Mouse (Mus musculus) MEL (cell line): Measurements from ENCODE around the gene AA467197. TPM values are rescaled to one million over a fixed set of nuclear protein-coding genes. Genes with fewer than 3 reads are reported as not detected.

Experiments used
- DNase-seq: peaks from one replicate; pipeline ENCODE4 v3.0.0; 2011; ENCODE audit warnings: low read depth, low spot score
- H3K27ac ChIP-seq: 2 replicates; pipeline ENCODE4 v1.5.1; 2012; ENCODE audit warnings: low read depth, mild to moderate bottlenecking, control low read depth, low read length, moderate library complexity; ENCODE audit not compliant: control insufficient read depth
- H3K27me3 ChIP-seq, 2 experiments: fragments of 150-350 bp in 1 of 2; sonication (generic) in 1 of 2; 2 replicates each; pipeline ENCODE4 v1.6.1; 2012; ENCODE audit warnings: low read length in 2 of 2, mild to moderate bottlenecking in 2 of 2, improper control_type of control experiment in 1 of 2, moderate library complexity in 1 of 2; ENCODE audit not compliant: insufficient read depth in 2 of 2, control insufficient read depth in 1 of 2
- H3K36me3 ChIP-seq, 2 experiments: 2 replicates each; pipeline ENCODE4 v1.6.1; 2012 to 2014; ENCODE audit warnings: low read length in 2 of 2, improper control_type of control experiment in 1 of 2, inconsistent platforms in 1 of 2, mild to moderate bottlenecking in 1 of 2; ENCODE audit not compliant: insufficient read depth in 2 of 2, control insufficient read depth in 1 of 2
- H3K4me1 ChIP-seq, 2 experiments: fragments of 150-350 bp in 1 of 2; sonication (generic) in 1 of 2; 2 replicates each; pipeline ENCODE4 v1.6.1; 2012; ENCODE audit warnings: low read length in 2 of 2, improper control_type of control experiment in 1 of 2, mild to moderate bottlenecking in 1 of 2; ENCODE audit not compliant: insufficient read depth in 2 of 2, control insufficient read depth in 1 of 2
- H3K4me3 ChIP-seq, 2 experiments: fragments of 150-350 bp in 1 of 2; sonication (generic) in 1 of 2; 2 replicates each; pipeline ENCODE4 v1.5.1; 2012; ENCODE audit warnings: low read depth in 2 of 2, low read length in 2 of 2, mild to moderate bottlenecking in 2 of 2, moderate library complexity in 2 of 2, control low read depth in 1 of 2, improper control_type of control experiment in 1 of 2; ENCODE audit not compliant: control insufficient read depth in 1 of 2, insufficient read depth in 1 of 2
- H3K79me2 ChIP-seq: 2 replicates; pipeline ENCODE4 v1.6.1; 2012; ENCODE audit warnings: mild to moderate bottlenecking, low read length, moderate library complexity; ENCODE audit not compliant: control insufficient read depth, poor library complexity, insufficient read depth
- H3K9ac ChIP-seq: 2 replicates; pipeline ENCODE4 v1.6.1; 2012; ENCODE audit warnings: low read depth, mild to moderate bottlenecking, control low read depth, low read length, moderate library complexity; ENCODE audit not compliant: control insufficient read depth, poor library complexity, severe bottlenecking
- H3K9me3 ChIP-seq: fragments of 150-350 bp; sonication (generic); replicated peaks from 2 replicates; pipeline ENCODE4 v1.6.1; 2012; ENCODE audit warnings: mild to moderate bottlenecking, low read length, improper control_type of control experiment, moderate library complexity; ENCODE audit not compliant: insufficient read depth
- BHLHE40 ChIP-seq: IDR thresholded peaks from 2 replicates; pipeline ENCODE4 v1.6.1; 2012; ENCODE audit warnings: low read depth, mild to moderate bottlenecking, inconsistent platforms, low read length, improper control_type of control experiment, borderline replicate concordance
- CHD1 ChIP-seq: IDR thresholded peaks from 2 replicates; pipeline ENCODE4 v1.6.1; 2012; ENCODE audit warnings: low read depth, mild to moderate bottlenecking, inconsistent platforms, low read length, improper control_type of control experiment
- CTCF ChIP-seq, 3 experiments: IDR thresholded peaks in 2 of 3; conservative IDR thresholded peaks in 1 of 3; 2 replicates each; pipeline ENCODE4 v1.5.1; 2011 to 2012; ENCODE audit warnings: low read length in 3 of 3, low read depth in 2 of 3, mild to moderate bottlenecking in 2 of 3, improper control_type of control experiment in 1 of 3, inconsistent platforms in 1 of 3, mixed read lengths in 1 of 3, moderate library complexity in 1 of 3; ENCODE audit not compliant: control insufficient read depth in 1 of 3, insufficient read depth in 1 of 3, poor library complexity in 1 of 3, severe bottlenecking in 1 of 3
- E2F4 ChIP-seq: IDR thresholded peaks from 2 replicates; pipeline ENCODE4 v1.6.1; 2011; ENCODE audit warnings: low read depth, low read length, improper control_type of control experiment, borderline replicate concordance
- ETS1 ChIP-seq: IDR thresholded peaks from 2 replicates; pipeline ENCODE4 v1.6.1; 2012; ENCODE audit warnings: low read depth, mild to moderate bottlenecking, inconsistent platforms, low read length, improper control_type of control experiment, moderate library complexity
- GABPA ChIP-seq: IDR thresholded peaks from 2 replicates; pipeline ENCODE4 v1.6.1; 2012; ENCODE audit warnings: low read depth, mild to moderate bottlenecking, inconsistent platforms, low read length, improper control_type of control experiment, moderate library complexity
- HCFC1 ChIP-seq: IDR thresholded peaks from 2 replicates; pipeline ENCODE4 v1.6.1; 2012; ENCODE audit warnings: low read depth, mild to moderate bottlenecking, inconsistent platforms, low read length, improper control_type of control experiment, moderate library complexity
- JUND ChIP-seq: IDR thresholded peaks from 2 replicates; pipeline ENCODE4 v1.6.1; 2011; ENCODE audit warnings: low read depth, mild to moderate bottlenecking, improper control_type of control experiment, low read length
- KAT2A ChIP-seq: conservative IDR thresholded peaks from 2 replicates; pipeline ENCODE4 v1.6.1; 2012; ENCODE audit warnings: low read depth, low read length, improper control_type of control experiment, inconsistent platforms
- MAFK ChIP-seq: IDR thresholded peaks from 2 replicates; pipeline ENCODE4 v1.6.1; 2011; ENCODE audit warnings: low read depth, mild to moderate bottlenecking, low read length, improper control_type of control experiment, borderline replicate concordance
- MAZ ChIP-seq: IDR thresholded peaks from 2 replicates; pipeline ENCODE4 v1.6.1; 2012; ENCODE audit warnings: low read depth, mild to moderate bottlenecking, inconsistent platforms, low read length, improper control_type of control experiment
- MYB ChIP-seq: IDR thresholded peaks from 2 replicates; pipeline ENCODE4 v1.6.1; 2011; ENCODE audit warnings: mild to moderate bottlenecking, low read depth, low read length, improper control_type of control experiment
- NELFE ChIP-seq: IDR thresholded peaks from 2 replicates; pipeline ENCODE4 v1.6.1; 2011; ENCODE audit warnings: low read depth, low read length, improper control_type of control experiment
- POLR2A ChIP-seq, 2 experiments: IDR thresholded peaks; 2 replicates each; pipeline ENCODE4 v1.6.1; 2011 to 2012; ENCODE audit warnings: low read length in 2 of 2, mild to moderate bottlenecking in 2 of 2, control low read depth in 1 of 2, improper control_type of control experiment in 1 of 2, low read depth in 1 of 2, moderate library complexity in 1 of 2; ENCODE audit not compliant: control insufficient read depth in 1 of 2, insufficient read depth in 1 of 2, poor library complexity in 1 of 2
- POLR2AphosphoS2 ChIP-seq: IDR thresholded peaks from 2 replicates; pipeline ENCODE4 v1.6.1; 2011; ENCODE audit warnings: low read length, improper control_type of control experiment
- RCOR1 ChIP-seq: IDR thresholded peaks from 2 replicates; pipeline ENCODE4 v1.6.1; 2012; ENCODE audit warnings: low read depth, mild to moderate bottlenecking, inconsistent platforms, low read length, improper control_type of control experiment
- SIN3A ChIP-seq: IDR thresholded peaks from 2 replicates; pipeline ENCODE4 v1.6.1; 2012; ENCODE audit warnings: low read length, improper control_type of control experiment, inconsistent platforms
- SMC3 ChIP-seq: IDR thresholded peaks from 2 replicates; pipeline ENCODE4 v1.6.1; 2011; ENCODE audit warnings: low read depth, low read length, improper control_type of control experiment
- TAL1 ChIP-seq: IDR thresholded peaks from 2 replicates; pipeline ENCODE4 v1.6.1; 2012; ENCODE audit warnings: mild to moderate bottlenecking, inconsistent platforms, low read length, moderate library complexity, mixed read lengths
- TBP ChIP-seq: IDR thresholded peaks from 2 replicates; pipeline ENCODE4 v1.8.0; 2011; ENCODE audit warnings: low read depth, low read length, improper control_type of control experiment
- ZKSCAN1 ChIP-seq: IDR thresholded peaks from 2 replicates; pipeline ENCODE4 v1.6.1; 2012; ENCODE audit warnings: low read depth, mild to moderate bottlenecking, inconsistent platforms, low read length, improper control_type of control experiment, moderate library complexity
- ZMIZ1 ChIP-seq: IDR thresholded peaks from 2 replicates; pipeline ENCODE4 v1.6.1; 2012; ENCODE audit warnings: low read depth, mild to moderate bottlenecking, inconsistent platforms, low read length, improper control_type of control experiment, moderate library complexity
- polyA plus RNA-seq, 2 experiments: library from polyadenylated mRNA; stranded (reverse) in 1 of 2; unstranded in 1 of 2; fragments of >175 nt in 1 of 2; fragments of >200 nt in 1 of 2; gene quantifications; 2 replicates each; pipeline versions ENCODE4 v1.2.1 to v1.2.4; 2012; ENCODE audit warnings: low replicate concordance in 2 of 2, low read depth in 1 of 2; ENCODE audit not compliant: insufficient read length in 2 of 2, insufficient read depth in 1 of 2, missing spikeins in 1 of 2
- total RNA-seq: library from RNA; depleted of rRNA; stranded (reverse); fragments of 300-350 nt; gene quantifications from 2 replicates; pipeline ENCODE4 v1.2.3, GENCODE M21; 2012; rRNA removed

The AA467197 gene
- total RNA-seq: not detected in 2 replicates
- polyA plus RNA-seq: not detected

- TF ChIP-seq MAZ (no peak), RCOR1 (no peak), GABPA (no peak), E2F4 (no peak), ETS1 (no peak), CTCF (IDR thresholded peaks at IDR 0.05 in 2 of 3, conservative IDR thresholded peaks at IDR 0.05 in 1 of 3; ENCODE audit: control insufficient read depth in 1 of 3, insufficient read depth in 1 of 3, low read depth in 2 of 3, low read length in 3 of 3, poor library complexity in 1 of 3, severe bottlenecking in 1 of 3) (no peak), SIN3A (no peak), TBP (no peak), HCFC1 (no peak), NELFE (no peak), CHD1 (no peak), JUND (no peak), KAT2A (no peak), POLR2AphosphoS2 (no peak), MYB (no peak), SMC3 (no peak), MAFK (no peak), TAL1 (no peak), BHLHE40 (no peak), POLR2A (IDR thresholded peaks at IDR 0.05; ENCODE audit: control insufficient read depth in 1 of 2, insufficient read depth in 1 of 2, low read depth in 1 of 2, low read length in 2 of 2, poor library complexity in 1 of 2) (no peak)
- Histone ChIP-seq H3K4me3 (no peak within 1 kb of the TSS), H3K4me1 (peaks cover 2 to 4% of the 10 kb centered on the region in 2 experiments; a peak in 2 of 4 replicates), H3K9ac (no peak within 1 kb of the TSS), H3K9me3 (no peaks in the 10 kb centered on the region), H3K27me3 (peaks cover 0 to 2% of the 10 kb centered on the region in 2 experiments; a peak in 1 of 4 replicates), H3K36me3 (peaks cover 1 to 7% of the 10 kb centered on the region in 2 experiments; a peak in 2 of 4 replicates), H3K27ac (no peak within 1 kb of the TSS), H3K79me2 (peaks cover 8% of the 10 kb centered on the region)
- no peak for DNase-seq
Observed at GRCm38 (mm10) chr2:122636686-122637085, at the start of gene AA467197. AA467197 (plus strand) TSS chr2:122636986.

- Histone ChIP-seq H3K9me3 (no peaks in the 10 kb centered on the region), H3K27ac (no peak overlapping the region)
- TF ChIP-seq RCOR1 (no peak), ZMIZ1 (no peak), ZKSCAN1 (no peak), GABPA (no peak)
- TF ChIP-seq, all 39 proteins: peak for 0
- Histone ChIP-seq H3K4me3 (no peak overlapping the region), H3K4me1 (no peaks in the 10 kb centered on the region), H3K9ac (no peak overlapping the region), H3K36me3 (no peaks in the 10 kb centered on the region), H3K79me2 (no peaks in the 10 kb centered on the region), H3K27me3 (no peaks in the 10 kb centered on the region; a peak in 1 of 4 replicates)
- no peak for DNase-seq
Observed at GRCm38 (mm10) chr2:122587861-122588519, 48.8 kb upstream of the AA467197 start.
